Mouse (Mus musculus): ENCODE data around the gene Wwtr1. TPM values are rescaled to one million over a fixed set of nuclear protein-coding genes. Genes with fewer than 3 reads are reported as not detected.

Gene Wwtr1
- polyA plus RNA-seq, 1 experiment from 2014 or later, result 10.4 TPM

- no peaks in the 10 kb centered on the region for H3K4me1 ChIP-seq (ENCODE audit: control insufficient read depth, insufficient read depth, low read length)
- no peak overlapping the region for H3K4me3 ChIP-seq (ENCODE audit: low read depth, low read length)
- no peak overlapping the region for H3K4me2 ChIP-seq (ENCODE audit: low read depth, low read length)
- H3K9ac ChIP-seq (replicated peaks; ENCODE audit: low read length), result no peak overlapping the region
- H3K9me3 ChIP-seq (replicated peaks; ENCODE audit: control insufficient read depth, low read length), result no peaks in the 10 kb centered on the region
- DNase-seq (ENCODE audit: low spot score), result no peak
- H3K27ac ChIP-seq (replicated peaks; ENCODE audit: low read depth, low read length), result no peak overlapping the region
- no peaks in the 10 kb centered on the region for H3K27me3 ChIP-seq (ENCODE audit: control insufficient read depth, insufficient read depth, low read length)
- no peak for ATAC-seq (replicated peaks; ENCODE audit: insufficient number of reproducible peaks, low FRiP score, low TSS enrichment, low read depth)
- H3K36me3 ChIP-seq (replicated peaks; ENCODE audit: control insufficient read depth, insufficient read depth, low read depth, low read length), result no peaks in the 10 kb centered on the region
- WGBS, result 83% methylated on average over 3 of the region's 3 CpGs
These were observed 20.8 kb downstream of the Wwtr1 start for GRCm38 (mm10) chr3:57554890-57555239.

GRCm38 (mm10) chr3:57554124-57554889 lies 21.4 kb downstream of the Wwtr1 start:
- Histone ChIP-seq H3K4me2 (ENCODE audit: low read depth, low read length) (no peak overlapping the region), H3K4me3 (ENCODE audit: low read depth, low read length) (no peak overlapping the region), H3K9ac (replicated peaks; ENCODE audit: low read length) (no peak overlapping the region), H3K4me1 (ENCODE audit: control insufficient read depth, insufficient read depth, low read length) (no peaks in the 10 kb centered on the region), H3K36me3 (replicated peaks; ENCODE audit: control insufficient read depth, insufficient read depth, low read depth, low read length) (no peaks in the 10 kb centered on the region), H3K9me3 (replicated peaks; ENCODE audit: control insufficient read depth, low read length) (no peaks in the 10 kb centered on the region), H3K27ac (replicated peaks; ENCODE audit: low read depth, low read length) (no peak overlapping the region), H3K27me3 (ENCODE audit: control insufficient read depth, insufficient read depth, low read length) (no peaks in the 10 kb centered on the region)
- ATAC-seq (replicated peaks; ENCODE audit: insufficient number of reproducible peaks, low FRiP score, low TSS enrichment, low read depth) (no peak), DNase-seq (ENCODE audit: low spot score) (no peak)
- WGBS, result 90% methylated on average over 10 of the region's 10 CpGs

- DNase-seq (ENCODE audit: low spot score) (no peak), ATAC-seq (replicated peaks; ENCODE audit: insufficient number of reproducible peaks, low FRiP score, low TSS enrichment, low read depth) (no peak)
- Histone ChIP-seq H3K4me2 (ENCODE audit: low read depth, low read length) (no peak overlapping the region), H3K9me3 (replicated peaks; ENCODE audit: control insufficient read depth, low read length) (no peaks in the 10 kb centered on the region), H3K4me3 (ENCODE audit: low read depth, low read length) (no peak overlapping the region), H3K27ac (replicated peaks; ENCODE audit: low read depth, low read length) (no peak overlapping the region), H3K4me1 (ENCODE audit: control insufficient read depth, insufficient read depth, low read length) (no peaks in the 10 kb centered on the region), H3K9ac (replicated peaks; ENCODE audit: low read length) (no peak overlapping the region), H3K27me3 (ENCODE audit: control insufficient read depth, insufficient read depth, low read length) (no peaks in the 10 kb centered on the region), H3K36me3 (replicated peaks; ENCODE audit: control insufficient read depth, insufficient read depth, low read depth, low read length) (no peaks in the 10 kb centered on the region)
- WGBS, result 95% methylated on average over 5 of the region's 5 CpGs
These were observed 22.6 kb downstream of the Wwtr1 start for GRCm38 (mm10) chr3:57553108-57553507.

- no peak overlapping the region for H3K27ac ChIP-seq (replicated peaks; ENCODE audit: low read depth, low read length)
- H3K36me3 ChIP-seq (replicated peaks; ENCODE audit: control insufficient read depth, insufficient read depth, low read depth, low read length), result no peaks in the 10 kb centered on the region
- H3K9me3 ChIP-seq (replicated peaks; ENCODE audit: control insufficient read depth, low read length), result no peaks in the 10 kb centered on the region
- no peaks in the 10 kb centered on the region for H3K27me3 ChIP-seq (ENCODE audit: control insufficient read depth, insufficient read depth, low read length)
- no peak overlapping the region for H3K4me3 ChIP-seq (ENCODE audit: low read depth, low read length)
- no peak overlapping the region for H3K4me2 ChIP-seq (ENCODE audit: low read depth, low read length)
- ATAC-seq (replicated peaks; ENCODE audit: insufficient number of reproducible peaks, low FRiP score, low TSS enrichment, low read depth) (no peak), DNase-seq (ENCODE audit: low spot score) (peak; percentile 13)
- no peaks in the 10 kb centered on the region for H3K4me1 ChIP-seq (ENCODE audit: control insufficient read depth, insufficient read depth, low read length)
- H3K9ac ChIP-seq (replicated peaks; ENCODE audit: low read length), result no peak overlapping the region
- 45% methylated on average over 2 of the region's 2 CpGs for WGBS
These were observed 24.5 kb downstream of the Wwtr1 start for GRCm38 (mm10) chr3:57551210-57551609.

- Histone ChIP-seq H3K4me1 (ENCODE audit: control insufficient read depth, insufficient read depth, low read length) (no peaks in the 10 kb centered on the region), H3K27ac (replicated peaks; ENCODE audit: low read depth, low read length) (no peak overlapping the region), H3K9me3 (replicated peaks; ENCODE audit: control insufficient read depth, low read length) (no peaks in the 10 kb centered on the region), H3K36me3 (replicated peaks; ENCODE audit: control insufficient read depth, insufficient read depth, low read depth, low read length) (no peaks in the 10 kb centered on the region), H3K9ac (replicated peaks; ENCODE audit: low read length) (no peak overlapping the region), H3K4me3 (ENCODE audit: low read depth, low read length) (no peak overlapping the region), H3K4me2 (ENCODE audit: low read depth, low read length) (no peak overlapping the region), H3K27me3 (ENCODE audit: control insufficient read depth, insufficient read depth, low read length) (no peaks in the 10 kb centered on the region)
- no peak for DNase-seq (ENCODE audit: low spot score)
- 78% methylated on average over 5 of the region's 5 CpGs for WGBS
- ATAC-seq (replicated peaks; ENCODE audit: insufficient number of reproducible peaks, low FRiP score, low TSS enrichment, low read depth), result no peak
These were observed 25.1 kb downstream of the Wwtr1 start for GRCm38 (mm10) chr3:57550468-57551185.

GRCm38 (mm10) chr3:57544154-57544553 lies 31.6 kb downstream of the Wwtr1 start:
- WGBS, result 87% methylated on average over 9 of the region's 9 CpGs
- H3K9me3 ChIP-seq (replicated peaks; ENCODE audit: control insufficient read depth, low read length), result no peaks in the 10 kb centered on the region
- no peak overlapping the region for H3K27ac ChIP-seq (replicated peaks; ENCODE audit: low read depth, low read length)
- H3K27me3 ChIP-seq (ENCODE audit: control insufficient read depth, insufficient read depth, low read length), result no peaks in the 10 kb centered on the region
- ATAC-seq (replicated peaks; ENCODE audit: insufficient number of reproducible peaks, low FRiP score, low TSS enrichment, low read depth), result no peak
- no peak for DNase-seq (ENCODE audit: low spot score)
- no peak overlapping the region for H3K9ac ChIP-seq (replicated peaks; ENCODE audit: low read length)
- no peaks in the 10 kb centered on the region for H3K36me3 ChIP-seq (replicated peaks; ENCODE audit: control insufficient read depth, insufficient read depth, low read depth, low read length)
- H3K4me1 ChIP-seq (ENCODE audit: control insufficient read depth, insufficient read depth, low read length), result no peaks in the 10 kb centered on the region
- no peak overlapping the region for H3K4me3 ChIP-seq (ENCODE audit: low read depth, low read length)
- no peak overlapping the region for H3K4me2 ChIP-seq (ENCODE audit: low read depth, low read length)

- Histone ChIP-seq H3K4me3 (ENCODE audit: low read depth, low read length) (no peak overlapping the region), H3K27ac (replicated peaks; ENCODE audit: low read depth, low read length) (no peak overlapping the region), H3K27me3 (ENCODE audit: control insufficient read depth, insufficient read depth, low read length) (no peaks in the 10 kb centered on the region), H3K9me3 (replicated peaks; ENCODE audit: control insufficient read depth, low read length) (no peaks in the 10 kb centered on the region), H3K36me3 (replicated peaks; ENCODE audit: control insufficient read depth, insufficient read depth, low read depth, low read length) (no peaks in the 10 kb centered on the region), H3K4me2 (ENCODE audit: low read depth, low read length) (no peak overlapping the region), H3K9ac (replicated peaks; ENCODE audit: low read length) (no peak overlapping the region), H3K4me1 (ENCODE audit: control insufficient read depth, insufficient read depth, low read length) (no peaks in the 10 kb centered on the region)
- no peak for DNase-seq (ENCODE audit: low spot score)
- no peak for ATAC-seq (replicated peaks; ENCODE audit: insufficient number of reproducible peaks, low FRiP score, low TSS enrichment, low read depth)
These were observed 32.8 kb downstream of the Wwtr1 start for GRCm38 (mm10) chr3:57542848-57543380.

GRCm38 (mm10) chr3:57541205-57541604 lies 34.5 kb downstream of the Wwtr1 start:
- WGBS, result 78% methylated on average over 7 of the region's 7 CpGs
- Histone ChIP-seq H3K36me3 (replicated peaks; ENCODE audit: control insufficient read depth, insufficient read depth, low read depth, low read length) (no peaks in the 10 kb centered on the region), H3K27me3 (ENCODE audit: control insufficient read depth, insufficient read depth, low read length) (no peaks in the 10 kb centered on the region), H3K4me2 (ENCODE audit: low read depth, low read length) (no peak overlapping the region), H3K4me3 (ENCODE audit: low read depth, low read length) (no peak overlapping the region), H3K9me3 (replicated peaks; ENCODE audit: control insufficient read depth, low read length) (no peaks in the 10 kb centered on the region), H3K27ac (replicated peaks; ENCODE audit: low read depth, low read length) (no peak overlapping the region), H3K4me1 (ENCODE audit: control insufficient read depth, insufficient read depth, low read length) (no peaks in the 10 kb centered on the region), H3K9ac (replicated peaks; ENCODE audit: low read length) (no peak overlapping the region)
- ATAC-seq (replicated peaks; ENCODE audit: insufficient number of reproducible peaks, low FRiP score, low TSS enrichment, low read depth) (no peak), DNase-seq (ENCODE audit: low spot score) (no peak)
